Mouse (Mus musculus) embryonic fibroblast, embryonic 13.5 days (primary cell): ENCODE measurements around the gene Olfr172.

Experiments used
- CTCF ChIP-seq: IDR thresholded peaks from 2 replicates; pipeline ENCODE4 v1.5.1; 2011; ENCODE audit warnings: mild to moderate bottlenecking, control low read depth, low read length, moderate library complexity, borderline replicate concordance; ENCODE audit not compliant: insufficient read depth
- POLR2A ChIP-seq: IDR thresholded peaks from 2 replicates; pipeline ENCODE4 v1.6.1; 2011; ENCODE audit warnings: low read depth, mild to moderate bottlenecking, control low read depth, low read length, moderate library complexity

GRCm38 (mm10) chr16:58727477-58728131 lies 35.4 kb downstream of the Olfr172 start, which contains the start of gene Cldnd1:
- TF ChIP-seq CTCF, result no peak
- peak; percentile 81 for TF ChIP-seq POLR2A
